Mouse (Mus musculus): ENCODE results near the gene Gm21994.

- TF ChIP-seq CTCF (IDR thresholded peaks at IDR 0.05) (no peak), EP300 (IDR thresholded peaks at IDR 0.05) (no peak)
Observed at GRCm38 (mm10) chr2:150299096-150299495, 43.7 kb upstream of the Gm21994 start.
